Mouse (Mus musculus) liver, embryonic 11.5 days (tissue): ENCODE results near the gene Frmd8. TPM values are rescaled to one million over a fixed set of nuclear protein-coding genes. Genes with fewer than 3 reads are reported as not detected.

Source experiments
- ATAC-seq: fragments of 200-750 bp; cut with Nextera tagmentation; replicated peaks from 2 replicates; pipeline ENCODE4 v1.8.0; 2017; ENCODE audit warnings: moderate number of reproducible peaks, mild to moderate bottlenecking, moderate TSS enrichment, moderate library complexity; ENCODE audit not compliant: low FRiP score
- DNase-seq: peaks from one replicate; pipeline ENCODE4 v3.0.0-alpha.2; 2017; ENCODE audit warnings: low spot score
- H3K27ac ChIP-seq: fragments of 300-500 bp; sonication (generic); 2 replicates; pipeline ENCODE4 v1.5.1; 2014; ENCODE audit warnings: mild to moderate bottlenecking, low read depth, low read length, control low read depth
- H3K27me3 ChIP-seq: fragments of 300-500 bp; sonication (generic); replicated peaks from 2 replicates; pipeline ENCODE4 v1.6.1; 2014; ENCODE audit warnings: low read length, mixed read lengths; ENCODE audit not compliant: control insufficient read depth, insufficient read depth
- H3K36me3 ChIP-seq: fragments of 300-500 bp; sonication (generic); 2 replicates; pipeline ENCODE4 v1.6.1; 2014; ENCODE audit warnings: mild to moderate bottlenecking, low read length, moderate library complexity, mixed read lengths; ENCODE audit not compliant: control insufficient read depth, insufficient read depth
- H3K4me1 ChIP-seq: fragments of 300-500 bp; sonication (generic); replicated peaks from 2 replicates; pipeline ENCODE4 v1.6.1; 2014; ENCODE audit warnings: low read length, mixed read lengths; ENCODE audit not compliant: control insufficient read depth, insufficient read depth
- H3K4me2 ChIP-seq: fragments of 300-500 bp; sonication (generic); 2 replicates; pipeline ENCODE4 v1.6.1; 2014; ENCODE audit warnings: mild to moderate bottlenecking, control low read depth, moderate library complexity
- H3K4me3 ChIP-seq: fragments of 300-500 bp; sonication (generic); 2 replicates; pipeline ENCODE4 v1.5.1; 2014; ENCODE audit warnings: low read depth, low read length, control low read depth
- H3K9ac ChIP-seq: fragments of 300-500 bp; sonication (generic); 2 replicates; pipeline ENCODE4 v1.6.1; 2014; ENCODE audit warnings: low read depth, low read length, control low read depth
- H3K9me3 ChIP-seq: fragments of 300-500 bp; sonication (generic); 2 replicates; pipeline ENCODE4 v1.6.1; 2016; ENCODE audit warnings: low read length, inconsistent platforms, mixed read lengths; ENCODE audit not compliant: control insufficient read depth
- WGBS: fragments of 180-500 bp; shearing (Covaris S2); extraction: QIAGEN DNeasy Blood & Tissue Kit; methylation state at CpG from one replicate; pipeline ENCODE4 v1.1.7; 2014; 5-methylcytosine and 5-hydroxymethylcytosine counted together
- polyA plus RNA-seq: library from polyadenylated mRNA; unstranded; fragments of >200 nt; fragmentation: Nextera tagmentation; extraction: Ambion mirVana; gene quantifications from 2 replicates; pipeline ENCODE4 v1.2.1, GENCODE M21; 2014

Gene Frmd8
- polyA plus RNA-seq, 1 experiment from 2014 or later = 26.8 TPM

GRCm38 (mm10) chr19:5838892-5839165, 36.2 kb downstream of the Frmd8 start:
- ATAC-seq (no peak), DNase-seq (no peak)
- no peak overlapping the region for H3K4me2 ChIP-seq
- H3K27ac ChIP-seq = no peak overlapping the region
- H3K4me3 ChIP-seq = no peak overlapping the region
- 0 out of 2 replicates have a peak, but pooled peaks cover 2% of the 10 kb centered on the region for H3K36me3 ChIP-seq
- WGBS = 85% methylated on average over 4 of the region's 4 CpGs
- no peaks in the 10 kb centered on the region for H3K9me3 ChIP-seq
- no peaks in the 10 kb centered on the region for H3K27me3 ChIP-seq
- no peak overlapping the region for H3K9ac ChIP-seq
- peaks cover 30% of the 10 kb centered on the region for H3K4me1 ChIP-seq

DNA sequence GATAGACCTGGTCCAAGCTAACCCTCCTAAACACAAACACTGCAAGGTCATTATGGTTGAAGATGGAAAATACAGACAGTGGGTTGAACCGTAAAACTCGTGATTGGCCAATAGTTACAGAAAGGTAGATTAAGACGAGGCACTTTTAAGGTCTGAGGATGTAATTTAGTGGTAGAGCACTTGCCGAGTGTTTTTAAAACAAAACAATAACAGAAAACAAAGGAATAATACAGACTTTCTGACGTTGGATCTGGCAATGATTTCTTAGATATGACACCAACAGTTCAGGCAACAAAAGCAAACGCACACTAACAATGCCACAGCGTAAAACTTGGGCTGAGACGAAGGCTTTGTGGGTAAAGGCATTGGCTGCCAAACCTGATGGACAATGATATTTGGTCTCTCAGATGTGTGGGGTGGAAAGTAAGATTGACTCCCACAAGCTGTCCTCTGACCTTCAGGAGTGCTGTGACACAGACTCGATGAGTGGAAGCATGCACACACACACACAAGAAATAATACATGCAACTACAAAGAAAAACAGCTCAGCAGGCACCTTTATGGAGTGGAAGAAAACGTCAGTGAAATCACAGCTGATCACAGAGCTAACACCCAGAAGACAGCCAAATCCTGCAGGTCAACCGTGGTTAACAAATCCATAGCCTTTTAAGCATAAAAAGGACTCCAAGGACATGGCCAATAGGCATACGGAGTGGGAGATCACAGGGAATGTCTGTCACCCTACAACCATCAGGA, 36.8 kb downstream of the Frmd8 start:
- Histone ChIP-seq H3K4me1 (peaks cover 25% of the 10 kb centered on the region), H3K27ac (no peak overlapping the region), H3K9me3 (no peaks in the 10 kb centered on the region), H3K9ac (no peak overlapping the region), H3K36me3 (0 out of 2 replicates have a peak, but pooled peaks cover 2% of the 10 kb centered on the region), H3K27me3 (no peaks in the 10 kb centered on the region), H3K4me3 (no peak overlapping the region), H3K4me2 (no peak overlapping the region)
- no peak for DNase-seq
- no peak for ATAC-seq
- WGBS = 76% methylated on average over 12 of the region's 12 CpGs

DNA sequence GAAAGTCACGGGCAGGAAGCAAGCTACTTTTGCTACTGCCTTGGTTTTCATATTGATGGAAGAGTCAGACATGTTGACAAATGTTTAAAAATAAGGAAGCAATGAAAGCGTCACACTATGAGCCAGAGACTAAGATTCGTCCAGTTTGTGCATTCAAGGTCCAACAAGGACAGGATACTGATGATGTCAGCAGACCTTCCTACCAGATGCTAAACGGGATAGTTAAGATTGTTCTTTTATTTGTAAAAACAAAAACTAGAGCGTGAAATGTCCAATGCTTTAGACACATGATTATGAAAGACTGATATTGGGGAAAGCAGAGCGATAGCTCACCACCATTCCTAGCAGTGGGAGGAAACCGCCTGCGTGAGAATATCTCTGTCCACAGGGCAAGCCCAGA, 37.5 kb downstream of the Frmd8 start:
- no peaks in the 10 kb centered on the region for H3K27me3 ChIP-seq
- H3K4me3 ChIP-seq = no peak overlapping the region
- no peak for ATAC-seq
- no peak for DNase-seq
- no peaks in the 10 kb centered on the region for H3K9me3 ChIP-seq
- H3K4me2 ChIP-seq = no peak overlapping the region
- 0 out of 2 replicates have a peak, but pooled peaks cover 2% of the 10 kb centered on the region for H3K36me3 ChIP-seq
- WGBS = 73% methylated on average over 8 of the region's 8 CpGs
- no peak overlapping the region for H3K9ac ChIP-seq
- H3K4me1 ChIP-seq = peaks cover 20% of the 10 kb centered on the region
- H3K27ac ChIP-seq = no peak overlapping the region

DNA sequence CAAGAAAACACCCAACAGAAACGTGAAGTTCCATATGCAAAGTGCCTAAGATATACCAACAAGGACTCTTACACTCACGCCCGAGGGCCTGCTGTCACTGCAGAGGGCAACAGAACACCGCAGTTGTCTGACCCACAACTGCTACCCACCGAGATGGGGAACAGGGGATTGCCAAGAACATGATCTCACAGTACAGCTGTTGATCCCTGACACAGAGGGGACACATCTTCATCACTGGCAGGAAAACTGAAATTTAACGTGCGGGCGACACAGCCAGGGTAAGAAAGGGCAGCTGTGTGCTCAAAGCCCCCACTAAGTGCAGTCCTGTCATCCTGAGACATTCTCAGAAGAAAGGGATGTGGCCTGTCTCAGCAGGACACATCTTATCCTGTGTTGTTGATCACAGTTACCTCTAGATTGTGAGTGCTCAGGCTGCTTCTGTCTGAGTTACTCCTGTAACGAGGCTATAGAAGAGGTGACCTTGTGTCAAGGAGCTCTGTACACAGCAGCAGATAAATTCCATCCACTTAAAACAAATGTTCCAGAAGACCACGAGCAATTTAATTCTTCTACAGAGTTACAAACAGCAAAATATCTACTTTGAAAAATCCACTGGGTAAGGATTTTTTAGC, 38.0 kb downstream of the Frmd8 start:
- Histone ChIP-seq H3K9me3 (no peaks in the 10 kb centered on the region), H3K4me1 (peaks cover 14% of the 10 kb centered on the region), H3K27ac (no peak overlapping the region), H3K27me3 (no peaks in the 10 kb centered on the region), H3K4me3 (no peak overlapping the region), H3K36me3 (0 out of 2 replicates have a peak, but pooled peaks cover 2% of the 10 kb centered on the region), H3K9ac (no peak overlapping the region), H3K4me2 (no peak overlapping the region)
- WGBS = 74% methylated on average over 10 of the region's 10 CpGs
- ATAC-seq = no peak
- DNase-seq = no peak

DNA sequence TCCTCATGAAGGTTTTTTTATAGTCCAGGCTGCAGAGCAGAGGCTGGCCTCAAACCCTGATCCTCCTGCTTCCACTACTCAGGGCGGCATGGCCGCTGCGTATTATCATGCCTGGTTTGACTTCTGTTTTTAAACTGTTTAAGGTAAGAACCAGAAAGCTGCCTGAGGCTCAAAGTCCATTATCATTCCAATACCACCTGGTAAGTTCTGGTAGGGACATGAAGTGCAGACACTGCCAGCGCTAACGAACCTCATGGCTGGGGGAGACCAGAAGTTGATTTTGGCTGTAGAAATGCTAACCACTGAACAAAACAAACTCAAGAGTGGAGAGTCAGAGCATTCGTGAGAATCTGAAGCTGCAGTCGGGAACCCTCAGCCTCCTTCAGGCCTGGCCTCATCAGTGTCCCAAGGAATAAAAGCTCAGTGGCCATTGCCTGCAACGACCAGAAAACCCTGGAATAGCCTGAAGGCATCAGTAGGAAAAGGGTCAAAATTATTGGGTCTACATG, 39.1 kb downstream of the Frmd8 start:
- Histone ChIP-seq H3K27ac (no peak overlapping the region), H3K4me3 (no peak overlapping the region), H3K27me3 (no peaks in the 10 kb centered on the region), H3K9ac (no peak overlapping the region), H3K4me2 (no peak overlapping the region), H3K36me3 (0 out of 2 replicates have a peak, but pooled peaks cover 2% of the 10 kb centered on the region), H3K9me3 (no peaks in the 10 kb centered on the region), H3K4me1 (peaks cover 7% of the 10 kb centered on the region)
- no peak for DNase-seq
- no peak for ATAC-seq
- WGBS = 77% methylated on average over 8 of the region's 8 CpGs

GRCm38 (mm10) chr19:5835054-5835921, 39.8 kb downstream of the Frmd8 start:
- WGBS = 87% methylated on average over 10 of the region's 10 CpGs

GRCm38 (mm10) chr19:5834260-5834925, 40.7 kb downstream of the Frmd8 start:
- Histone ChIP-seq H3K27me3 (no peaks in the 10 kb centered on the region), H3K27ac (peak overlapping the region; percentile 38; the same call in 1 of the 2 replicates), H3K9me3 (no peaks in the 10 kb centered on the region), H3K4me3 (no peak overlapping the region), H3K4me2 (no peak overlapping the region), H3K4me1 (peaks cover 7% of the 10 kb centered on the region), H3K36me3 (0 out of 2 replicates have a peak, but pooled peaks cover 2% of the 10 kb centered on the region), H3K9ac (no peak overlapping the region)
- no peak for ATAC-seq
- no peak for DNase-seq
- 87% methylated on average over 12 of the region's 12 CpGs for WGBS

More at GRCm38 (mm10) chr19:5835054-5835921, 39.8 kb downstream of the Frmd8 start:
- no peaks in the 10 kb centered on the region for H3K27me3 ChIP-seq
- H3K9ac ChIP-seq = no peak overlapping the region
- H3K4me1 ChIP-seq = peaks cover 7% of the 10 kb centered on the region
- ATAC-seq (no peak), DNase-seq (no peak)
- no peak overlapping the region for H3K27ac ChIP-seq
- H3K4me3 ChIP-seq = no peak overlapping the region
- no peak overlapping the region for H3K4me2 ChIP-seq
- H3K36me3 ChIP-seq = 0 out of 2 replicates have a peak, but pooled peaks cover 2% of the 10 kb centered on the region
- no peaks in the 10 kb centered on the region for H3K9me3 ChIP-seq
